Mouse (Mus musculus) kidney, postnatal 0 days (tissue): ENCODE results near the gene Adgrg4. TPM values are rescaled to one million over a fixed set of nuclear protein-coding genes. Genes with fewer than 3 reads are reported as not detected.

Experiments
- ATAC-seq: fragments of 200-750 bp; cut with Nextera tagmentation; replicated peaks from 2 replicates; pipeline ENCODE4 v1.8.0; 2017; ENCODE audit warnings: low read depth, moderate number of reproducible peaks, moderate TSS enrichment, moderate library complexity; ENCODE audit not compliant: low FRiP score
- DNase-seq: peaks from one replicate; pipeline ENCODE4 v3.0.0-alpha.2; 2016; ENCODE audit warnings: low spot score
- H3K27ac ChIP-seq: fragments of 300-500 bp; sonication (generic); 2 replicates; pipeline ENCODE4 v1.5.1; 2014; ENCODE audit warnings: mild to moderate bottlenecking
- H3K27me3 ChIP-seq: fragments of 300-500 bp; sonication (generic); 2 replicates; pipeline ENCODE4 v1.6.1; 2014; ENCODE audit warnings: low read length, mixed read lengths; ENCODE audit not compliant: insufficient read depth
- H3K36me3 ChIP-seq: fragments of 300-500 bp; sonication (generic); 2 replicates; pipeline ENCODE4 v1.6.1; 2014; ENCODE audit warnings: low read length, mixed read lengths; ENCODE audit not compliant: insufficient read depth
- H3K4me1 ChIP-seq: fragments of 300-500 bp; sonication (generic); replicated peaks from 2 replicates; pipeline ENCODE4 v1.6.1; 2014; ENCODE audit warnings: antibody characterized with exemption, low read length, mixed read lengths; ENCODE audit not compliant: insufficient read depth
- H3K4me2 ChIP-seq: fragments of 300-500 bp; sonication (generic); 2 replicates; pipeline ENCODE4 v1.6.1; 2014; ENCODE audit warnings: mild to moderate bottlenecking, low read length, moderate library complexity, mixed read lengths
- H3K4me3 ChIP-seq: fragments of 300-500 bp; sonication (generic); replicated peaks from 2 replicates; pipeline ENCODE4 v1.5.1; 2014; ENCODE audit warnings: low read depth, low read length
- H3K9ac ChIP-seq: fragments of 300-500 bp; sonication (generic); 2 replicates; pipeline ENCODE4 v1.6.1; 2014; ENCODE audit warnings: low read depth, low read length
- H3K9me3 ChIP-seq: fragments of 300-500 bp; sonication (generic); replicated peaks from 2 replicates; pipeline ENCODE4 v1.6.1; 2016; ENCODE audit warnings: low read length, inconsistent platforms, mixed read lengths
- CTCF ChIP-seq: IDR thresholded peaks from 2 replicates; pipeline ENCODE4 v1.5.1; 2016; ENCODE audit warnings: antibody characterized with exemption, low read depth, mild to moderate bottlenecking, moderate library complexity
- WGBS: fragments of 180-500 bp; shearing (Covaris S2); extraction: QIAGEN DNeasy Blood & Tissue Kit; methylation state at CpG from one replicate; pipeline ENCODE4 v1.1.7; 2014; 5-methylcytosine and 5-hydroxymethylcytosine counted together
- polyA plus RNA-seq: library from polyadenylated mRNA; unstranded; fragments of >200 nt; fragmentation: Nextera tagmentation; extraction: Ambion mirVana; gene quantifications from 2 replicates; pipeline ENCODE4 v1.2.1, GENCODE M21; 2015

Adgrg4 gene
- polyA plus RNA-seq = 0.04 TPM in 1 of 2 replicates, not detected in the other

DNA sequence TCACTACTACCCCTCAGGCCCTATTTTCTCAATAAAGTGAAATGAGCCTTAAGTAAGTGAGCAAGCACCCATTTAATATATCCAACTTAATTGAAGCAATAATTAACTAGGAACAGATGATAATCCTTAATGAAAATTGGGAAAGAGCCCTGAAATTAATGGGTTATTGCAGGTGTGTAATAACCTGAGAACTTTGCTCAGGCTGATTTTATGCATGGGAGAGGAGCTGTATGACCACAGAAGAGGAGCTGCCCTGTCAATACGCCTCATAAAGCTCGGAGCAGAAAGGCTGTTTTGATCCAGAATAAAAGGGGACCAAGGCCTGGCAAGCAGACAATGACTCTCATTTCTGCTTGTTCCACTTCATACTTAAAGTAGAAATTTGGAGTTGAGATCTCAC lies at the start of gene Adgrg4:
Gene Adgrg4, plus strand, starts transcription at position 301 of the 400 bp plus-strand sequence.
- Histone ChIP-seq H3K9me3 (no peaks in the 10 kb centered on the region), H3K4me1 (no peaks in the 10 kb centered on the region), H3K36me3 (no peaks in the 10 kb centered on the region), H3K27ac (no peak within 1 kb of the TSS), H3K4me2 (no peak within 1 kb of the TSS), H3K4me3 (no peak within 1 kb of the TSS), H3K9ac (no peak within 1 kb of the TSS), H3K27me3 (no peaks in the 10 kb centered on the region)
- DNase-seq (no peak), ATAC-seq (no peak)
- 71% methylated on average over 2 of the region's 2 CpGs for WGBS
- no peak for TF ChIP-seq CTCF

DNA sequence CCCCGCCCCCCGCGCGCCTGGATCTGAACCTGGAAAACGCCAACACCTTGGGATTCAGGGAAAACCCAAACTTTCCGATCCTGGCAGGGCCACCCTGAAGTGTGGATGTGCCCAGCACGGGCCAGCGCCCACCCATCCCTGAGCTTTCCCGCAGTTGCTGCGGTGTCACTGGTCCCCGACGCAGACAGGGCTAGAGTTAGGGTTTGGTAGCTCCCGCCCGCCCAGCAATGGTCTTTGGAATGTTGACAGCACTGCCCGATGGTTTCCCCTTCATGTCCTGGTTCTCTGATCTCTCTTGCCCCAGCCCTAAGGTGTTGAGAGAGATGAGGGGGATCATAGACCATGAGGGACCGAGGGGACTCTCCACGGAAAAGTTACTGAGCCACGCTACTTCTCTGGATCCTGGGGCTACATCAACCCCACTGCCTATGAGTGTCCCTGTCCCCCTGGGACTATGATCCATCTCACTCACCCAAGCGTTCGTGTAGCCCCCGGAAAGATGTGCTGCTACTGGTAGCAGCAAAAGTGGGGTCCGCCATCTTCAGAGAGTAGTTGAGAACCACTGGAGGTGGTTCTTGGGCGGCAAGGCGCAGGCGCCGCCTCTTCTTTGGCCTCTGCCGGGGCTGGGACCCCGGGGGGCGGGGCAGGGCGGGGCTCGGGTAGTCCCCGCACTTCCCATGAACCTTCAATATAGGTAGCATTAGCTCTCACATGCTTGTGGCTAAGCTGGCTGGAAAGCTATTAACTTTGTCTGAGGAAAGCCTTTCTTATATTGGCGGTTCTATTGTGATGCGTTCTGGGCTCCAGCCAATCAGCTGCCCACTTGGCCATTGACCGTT lies 48.0 kb upstream of the Adgrg4 start, which contains the start of gene Map7d3:
Gene Map7d3, minus strand, starts transcription at position 562 of the 839 bp plus-strand sequence.
- ATAC-seq (peak; percentile 54; the same call in 1 of the 2 replicates), DNase-seq (peak; percentile 5)
- H3K27ac ChIP-seq = no peak within 1 kb of the TSS
- peak within 1 kb of the TSS; percentile 41 for H3K4me3 ChIP-seq
- 21% methylated on average over 35 of the region's 35 CpGs for WGBS
- H3K4me1 ChIP-seq = no peaks in the 10 kb centered on the region
- no peaks in the 10 kb centered on the region for H3K9me3 ChIP-seq
- no peak for TF ChIP-seq CTCF
- H3K9ac ChIP-seq = 0 out of 2 replicates have a peak within 1 kb of the TSS, but pooled peaks have one; percentile 35
- no peaks in the 10 kb centered on the region for H3K36me3 ChIP-seq
- H3K4me2 ChIP-seq = peak within 1 kb of the TSS; percentile 69
- no peaks in the 10 kb centered on the region for H3K27me3 ChIP-seq

DNA sequence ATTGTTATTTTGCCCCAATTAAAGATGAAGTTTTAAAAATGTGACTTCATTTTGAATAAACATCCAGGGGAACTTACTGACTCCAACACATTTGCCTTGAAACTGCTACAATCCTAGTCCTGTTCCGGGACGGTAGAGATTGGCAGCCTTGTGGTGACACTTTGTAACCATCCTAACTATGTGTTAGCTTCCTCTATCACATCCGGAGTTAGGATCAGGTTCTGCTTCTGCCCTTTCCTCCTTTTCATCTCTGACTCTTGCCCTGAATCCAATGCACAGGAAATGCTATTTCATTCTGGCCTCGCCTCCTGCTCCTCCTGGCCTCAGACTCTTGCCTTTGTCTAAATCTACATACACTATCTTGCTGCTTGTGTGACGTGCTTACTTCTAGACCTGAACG lies 42.5 kb upstream of the Adgrg4 start:
- DNase-seq (no peak), ATAC-seq (no peak)
- Histone ChIP-seq H3K27me3 (no peaks in the 10 kb centered on the region), H3K9ac (no peak overlapping the region), H3K9me3 (no peaks in the 10 kb centered on the region), H3K4me3 (no peak overlapping the region), H3K4me1 (no peaks in the 10 kb centered on the region), H3K36me3 (no peaks in the 10 kb centered on the region), H3K27ac (no peak overlapping the region), H3K4me2 (no peak overlapping the region)
- whole genome bisulfite sequencing = 77% methylated on average over 6 of the region's 6 CpGs
- no peak for TF ChIP-seq CTCF

DNA sequence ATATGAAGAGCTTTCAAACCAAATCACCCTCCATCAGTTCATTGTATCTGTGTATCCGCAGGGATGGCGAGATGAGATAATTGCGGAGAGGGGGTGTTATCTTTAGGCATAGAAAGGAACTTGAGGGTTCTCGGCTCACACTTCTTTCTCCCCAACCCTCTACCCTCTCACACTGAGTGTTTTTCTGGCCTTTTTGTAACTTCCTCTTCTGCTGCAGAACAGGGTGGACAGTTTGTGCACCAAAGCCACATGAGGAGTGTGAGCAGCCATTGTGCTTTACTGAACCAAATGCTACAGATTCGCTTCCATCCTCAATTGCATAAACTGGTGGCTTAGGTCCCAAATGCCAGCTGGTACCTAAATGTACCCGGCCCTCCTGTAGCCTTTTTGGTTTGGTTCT lies 34.1 kb upstream of the Adgrg4 start:
- H3K9me3 ChIP-seq = no peaks in the 10 kb centered on the region
- no peak overlapping the region for H3K4me3 ChIP-seq
- no peak overlapping the region for H3K4me2 ChIP-seq
- no peaks in the 10 kb centered on the region for H3K4me1 ChIP-seq
- DNase-seq (no peak), ATAC-seq (no peak)
- no peak overlapping the region for H3K27ac ChIP-seq
- H3K9ac ChIP-seq = no peak overlapping the region
- no peaks in the 10 kb centered on the region for H3K36me3 ChIP-seq
- no peaks in the 10 kb centered on the region for H3K27me3 ChIP-seq
- WGBS = 84% methylated on average over 6 of the region's 6 CpGs
- TF ChIP-seq CTCF = no peak

DNA sequence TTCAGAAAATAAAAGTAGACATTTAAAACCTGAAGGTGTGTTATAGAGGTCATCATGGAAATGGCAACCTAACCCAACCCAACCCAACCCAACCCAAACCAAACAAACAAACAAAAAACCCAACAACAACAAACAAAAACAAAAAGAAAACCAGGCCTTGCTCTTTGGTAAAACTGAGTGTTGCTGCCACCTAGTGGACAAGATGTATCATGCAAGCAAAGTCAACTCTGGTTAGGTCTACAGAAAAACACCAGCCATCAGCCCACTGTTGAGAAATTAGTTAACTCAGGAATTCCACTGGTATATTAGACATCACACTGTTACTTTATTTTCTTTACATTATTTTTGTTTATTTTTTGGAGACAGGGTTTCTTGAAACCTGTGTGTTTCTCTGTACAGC lies 30.6 kb upstream of the Adgrg4 start:
- Histone ChIP-seq H3K4me2 (no peak overlapping the region), H3K4me3 (no peak overlapping the region), H3K27ac (no peak overlapping the region), H3K27me3 (no peaks in the 10 kb centered on the region), H3K9ac (no peak overlapping the region), H3K4me1 (no peaks in the 10 kb centered on the region), H3K36me3 (no peaks in the 10 kb centered on the region), H3K9me3 (no peaks in the 10 kb centered on the region)
- DNase-seq (peak; percentile 27), ATAC-seq (no peak)
- peak; percentile 78 for TF ChIP-seq CTCF

DNA sequence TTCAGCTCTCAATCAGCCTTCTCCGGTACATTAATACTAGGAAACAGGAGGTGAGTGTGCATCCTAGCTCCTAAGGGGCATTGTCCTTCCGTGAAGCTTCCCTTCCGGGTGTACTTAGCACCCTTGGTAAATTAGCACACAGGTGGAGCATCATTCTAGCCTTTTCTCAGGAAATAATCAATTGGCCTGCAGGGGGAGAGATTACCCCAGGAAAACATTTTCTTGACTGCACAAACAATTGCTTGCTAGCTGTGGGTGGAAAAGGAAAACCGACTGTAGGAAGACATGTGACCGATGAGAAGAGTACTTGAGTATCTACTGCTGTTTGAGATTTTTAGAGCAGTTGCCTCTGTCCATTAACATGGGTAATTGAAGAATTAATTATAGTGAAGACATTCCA lies 28.7 kb upstream of the Adgrg4 start:
- Histone ChIP-seq H3K27me3 (no peaks in the 10 kb centered on the region), H3K9me3 (no peaks in the 10 kb centered on the region), H3K4me1 (no peaks in the 10 kb centered on the region), H3K4me2 (no peak overlapping the region), H3K4me3 (no peak overlapping the region), H3K27ac (no peak overlapping the region), H3K36me3 (no peaks in the 10 kb centered on the region), H3K9ac (no peak overlapping the region)
- no peak for ATAC-seq
- 67% methylated on average over 5 of the region's 5 CpGs for WGBS
- TF ChIP-seq CTCF = peak; percentile 46; the same call in 1 of the 2 replicates
- DNase-seq = peak; percentile 3
